Mouse (Mus musculus) adrenal gland, adult (tissue): ENCODE measurements around the gene Nfib.

Source experiments
- DNase-seq, 2 experiments: peaks; one replicate each; pipeline ENCODE4 v3.0.0; 2022 to 2023; ENCODE audit warnings: low spot score in 1 of 2; ENCODE audit not compliant: inconsistent age in 2 of 2

The Nfib gene

GRCm38 (mm10) chr4:82371471-82371870, 334.1 kb downstream of the Nfib start:
- DNase-seq, result no peak

GRCm38 (mm10) chr4:82369011-82369776, 336.4 kb downstream of the Nfib start:
- DNase-seq, result peak in 1 of 2 experiments; percentile 55

GRCm38 (mm10) chr4:82368091-82368775, 337.3 kb downstream of the Nfib start:
- no peak for DNase-seq

- DNase-seq, result no peak
Observed at GRCm38 (mm10) chr4:82364696-82365385, 340.7 kb downstream of the Nfib start.

- DNase-seq, result no peak
Observed at GRCm38 (mm10) chr4:82363951-82364350, 341.6 kb downstream of the Nfib start.

- DNase-seq, result peak in 1 of 2 experiments; percentile 42
Observed at GRCm38 (mm10) chr4:82362294-82362693, 343.3 kb downstream of the Nfib start.

GRCm38 (mm10) chr4:82360081-82360511, 345.5 kb downstream of the Nfib start:
- no peak for DNase-seq

- no peak for DNase-seq
Observed at GRCm38 (mm10) chr4:82359110-82359509, 346.4 kb downstream of the Nfib start.

GRCm38 (mm10) chr4:82349006-82349405, 356.5 kb downstream of the Nfib start:
- no peak for DNase-seq

GRCm38 (mm10) chr4:82344787-82345186, 360.8 kb downstream of the Nfib start:
- DNase-seq, result peak; percentile 85 to 93

- DNase-seq, result no peak
Observed at GRCm38 (mm10) chr4:82344224-82344623, 361.3 kb downstream of the Nfib start.

GRCm38 (mm10) chr4:82338930-82339329, 366.6 kb downstream of the Nfib start:
- no peak for DNase-seq

- DNase-seq, result peak; percentile 26 to 75
Observed at GRCm38 (mm10) chr4:82338481-82338880, 367.1 kb downstream of the Nfib start.

- DNase-seq, result no peak
Observed at GRCm38 (mm10) chr4:82336951-82337381, 368.6 kb downstream of the Nfib start.

- DNase-seq, result no peak
Observed at GRCm38 (mm10) chr4:82335266-82335865, 370.2 kb downstream of the Nfib start.

GRCm38 (mm10) chr4:82333413-82333812, 372.1 kb downstream of the Nfib start:
- DNase-seq, result no peak

GRCm38 (mm10) chr4:82330095-82330494, 375.5 kb downstream of the Nfib start:
- DNase-seq, result no peak

GRCm38 (mm10) chr4:82326140-82326529, 379.4 kb downstream of the Nfib start:
- DNase-seq, result no peak

GRCm38 (mm10) chr4:82325409-82326139, 380.0 kb downstream of the Nfib start:
- DNase-seq, result peak in 1 of 2 experiments; percentile 50

- peak in 1 of 2 experiments; percentile 75 for DNase-seq
Observed at GRCm38 (mm10) chr4:82324977-82325376, 380.6 kb downstream of the Nfib start.

- DNase-seq, result no peak
Observed at GRCm38 (mm10) chr4:82321008-82321407, 384.5 kb downstream of the Nfib start.
